Mouse (Mus musculus) CH12.LX (cell line): ENCODE results near the gene Kcnrg.

Source experiments
- CTCF ChIP-seq, 2 experiments: IDR thresholded peaks in 1 of 2; conservative IDR thresholded peaks in 1 of 2; 2 replicates each; pipeline ENCODE4 v1.5.1; 2011 to 2012; ENCODE audit warnings: low read depth in 2 of 2, low read length in 2 of 2, improper control_type of control experiment in 1 of 2, inconsistent platforms in 1 of 2, mild to moderate bottlenecking in 1 of 2, moderate library complexity in 1 of 2
- JUN ChIP-seq: IDR thresholded peaks from 2 replicates; pipeline ENCODE4 v1.6.1; 2011; ENCODE audit warnings: low read depth, mild to moderate bottlenecking, low read length, improper control_type of control experiment, moderate library complexity; ENCODE audit not compliant: insufficient read depth
- MAX ChIP-seq: IDR thresholded peaks from 2 replicates; pipeline ENCODE4 v1.6.1; 2011; ENCODE audit warnings: low read length, improper control_type of control experiment
- MAZ ChIP-seq: IDR thresholded peaks from 2 replicates; pipeline ENCODE4 v1.6.1; 2012; ENCODE audit warnings: low read depth, mild to moderate bottlenecking, inconsistent platforms, low read length, improper control_type of control experiment, moderate library complexity
- POLR2A ChIP-seq: IDR thresholded peaks from 2 replicates; pipeline ENCODE4 v1.6.1; 2011; ENCODE audit warnings: low read depth, mild to moderate bottlenecking, improper control_type of control experiment, low read length
- SIN3A ChIP-seq: IDR thresholded peaks from 2 replicates; pipeline ENCODE4 v1.6.1; 2012; ENCODE audit warnings: low read length, improper control_type of control experiment, inconsistent platforms
- ZNF384 ChIP-seq: IDR thresholded peaks from 2 replicates; pipeline ENCODE4 v1.6.1; 2012; ENCODE audit warnings: low read depth, low read length, improper control_type of control experiment, inconsistent platforms

DNA sequence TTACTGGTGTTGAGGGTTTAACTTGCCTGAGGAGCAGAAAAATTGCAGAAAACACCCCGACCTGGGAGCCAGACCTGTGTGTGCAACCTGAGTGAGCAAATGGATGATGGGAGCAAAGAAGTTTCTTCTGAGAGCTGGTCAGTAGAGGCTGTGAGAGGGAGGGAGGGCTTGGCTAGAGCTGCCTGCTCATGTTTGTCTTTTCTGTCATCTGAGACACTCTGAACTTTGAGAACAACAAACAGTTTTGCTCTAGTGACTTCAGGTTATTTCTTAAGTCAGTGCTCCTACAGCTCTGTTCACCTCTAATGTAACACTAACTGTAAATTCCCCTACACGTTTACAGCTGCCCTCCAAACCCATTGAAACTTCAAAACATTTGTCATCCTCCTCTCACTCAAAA lies 37.9 kb upstream of the Kcnrg start:
- TF ChIP-seq CTCF (conservative IDR thresholded peaks at IDR 0.05 in 1 of 2, IDR thresholded peaks at IDR 0.05 in 1 of 2; ENCODE audit: low read depth in 2 of 2, low read length in 2 of 2) (no peak), MAX (no peak), SIN3A (no peak), ZNF384 (no peak), POLR2A (no peak), JUN (no peak), MAZ (no peak)
